Mouse (Mus musculus): Measurements from ENCODE around the gene Vwf. TPM values are rescaled to one million over a fixed set of nuclear protein-coding genes. Genes with fewer than 3 reads are reported as not detected.

Gene Vwf
- total RNA-seq, 2 experiments from 2014 or later = 13.5 to 15.4 TPM

DNA sequence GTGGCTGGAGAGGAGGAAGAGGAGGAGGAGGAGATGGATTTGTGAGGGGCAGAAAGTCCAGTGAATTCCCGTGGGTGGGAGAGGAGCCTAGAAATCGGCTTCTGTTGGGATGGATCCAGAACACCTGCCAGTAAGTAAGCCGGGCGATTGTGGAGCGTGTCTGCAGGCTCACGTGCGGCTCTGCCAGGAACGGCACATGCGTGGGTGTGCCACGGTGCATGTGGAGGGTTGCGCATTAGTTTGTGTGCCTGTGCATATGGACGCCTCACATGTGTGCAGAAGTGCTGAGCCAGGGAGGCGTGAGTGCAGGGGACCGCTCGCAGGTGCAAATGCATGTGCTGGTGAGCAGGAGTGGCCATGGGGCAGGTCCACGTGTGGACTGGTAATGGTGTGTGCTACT is 164.7 kb downstream of the Vwf start:
- DNase-seq = no peak
- intact Hi-C loops (cut with DNase I) = no loop called here

DNA sequence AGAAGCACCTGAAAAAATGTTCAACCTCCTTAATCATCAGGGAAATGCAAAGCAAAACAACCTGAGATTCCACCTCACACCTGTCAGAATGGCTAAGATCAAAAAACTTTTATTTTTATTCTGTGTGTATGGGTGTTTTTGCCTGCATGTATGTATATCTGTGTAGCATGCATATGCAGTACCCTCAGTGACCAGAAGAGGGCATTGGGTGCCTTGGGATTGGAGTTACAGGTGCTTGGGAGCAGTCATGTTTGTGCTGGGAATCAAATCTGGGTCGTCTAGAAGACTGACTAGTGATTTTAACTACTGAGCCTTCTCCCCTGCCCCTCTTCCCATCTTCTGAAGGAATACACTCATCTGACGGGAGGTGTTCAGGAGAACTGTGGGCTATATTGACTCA is 179.8 kb downstream of the Vwf start:
- intact Hi-C loops (cut with DNase I) = no loop called here
- no peak for DNase-seq

GRCm38 (mm10) chr6:125727484-125727911 is 180.9 kb downstream of the Vwf start:
- DNase-seq = no peak
- intact Hi-C loops (cut with DNase I) = no loop called here

DNA sequence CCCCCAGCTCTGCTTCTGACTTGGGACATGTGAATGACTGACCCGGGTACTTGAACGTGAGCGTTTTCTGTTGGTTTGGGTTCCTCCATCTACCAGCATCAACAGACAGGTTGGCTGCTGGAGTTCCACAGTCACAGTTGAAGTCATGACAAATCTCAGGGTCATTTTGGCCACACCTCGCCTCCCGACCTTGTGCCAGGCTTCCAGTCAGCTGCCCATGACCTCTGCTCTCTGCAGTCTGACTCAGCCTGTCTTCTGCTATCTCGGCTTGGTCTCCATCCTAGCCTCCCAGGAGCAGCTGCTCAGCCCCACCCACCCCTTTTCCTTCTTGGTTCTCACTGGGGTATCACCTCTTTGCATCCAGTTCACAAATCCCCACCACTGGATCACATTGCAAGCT is 182.9 kb downstream of the Vwf start:
- no peak for DNase-seq
- intact Hi-C loops (cut with DNase I) = no loop called here

GRCm38 (mm10) chr6:125729986-125730535 is 183.5 kb downstream of the Vwf start:
- no peak for DNase-seq
- intact Hi-C loops (cut with DNase I) = no loop called here

Other genes with a start within 250 kb of the Vwf start
- gene Ltbr, start 232.9 kb upstream of the Vwf start, total RNA-seq (2021) = 10 to 100 TPM; 20.3 to 21.7 TPM
- under 1 TPM; 0.15 to 0.36 TPM for gene Scnn1a, start 226.1 kb upstream of the Vwf start, total RNA-seq (2021)
- 10 to 100 TPM; 21.9 to 28.7 TPM for gene Tnfrsf1a, start 197.4 kb upstream of the Vwf start, total RNA-seq (2021)
- not detected for gene Plekhg6, start 166.0 kb upstream of the Vwf start, total RNA-seq (2021)
- gene Cd9, start 52.0 kb upstream of the Vwf start, total RNA-seq (2021) = 10 to 100 TPM; 20.3 to 28.4 TPM
- not detected for gene Ano2, start 143.6 kb downstream of the Vwf start, total RNA-seq (2021)